Mouse (Mus musculus) R1 (cell line): ENCODE data around the gene Hjurp.
"Not testable (repeated sequence)": the region's sequence is repeated elsewhere in the genome, so short reads cannot be mapped to it uniquely, and the experiment has no call there.

Experiments
- DNase-seq: peaks from one replicate; pipeline ENCODE4 v3.0.0-alpha.2; 2018; ENCODE audit warnings: low read depth, low spot score

Hjurp gene

GRCm38 (mm10) chr1:88238771-88239170 is 38.7 kb downstream of the Hjurp start:
- DNase-seq: no peak

DNA sequence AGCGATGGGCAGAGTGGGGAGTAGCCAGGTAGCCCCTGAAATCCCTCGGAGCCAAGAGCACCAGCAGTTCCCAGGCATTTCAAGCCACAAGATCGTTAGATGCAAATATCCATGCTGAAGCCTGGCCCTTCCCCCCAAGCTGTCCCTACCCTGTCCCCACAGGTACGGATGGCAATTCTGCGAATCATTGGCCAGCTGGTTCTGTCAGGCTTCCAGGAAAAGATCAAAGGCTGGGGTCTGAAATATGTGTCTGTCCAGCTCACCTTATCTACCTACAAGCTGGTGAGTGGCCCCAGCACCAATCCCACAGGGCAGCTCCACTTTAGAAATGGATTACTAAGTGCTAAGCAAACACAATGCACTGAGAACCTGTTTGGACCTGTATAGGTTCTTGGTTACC is 40.1 kb downstream of the Hjurp start:
- no peak for DNase-seq

DNA sequence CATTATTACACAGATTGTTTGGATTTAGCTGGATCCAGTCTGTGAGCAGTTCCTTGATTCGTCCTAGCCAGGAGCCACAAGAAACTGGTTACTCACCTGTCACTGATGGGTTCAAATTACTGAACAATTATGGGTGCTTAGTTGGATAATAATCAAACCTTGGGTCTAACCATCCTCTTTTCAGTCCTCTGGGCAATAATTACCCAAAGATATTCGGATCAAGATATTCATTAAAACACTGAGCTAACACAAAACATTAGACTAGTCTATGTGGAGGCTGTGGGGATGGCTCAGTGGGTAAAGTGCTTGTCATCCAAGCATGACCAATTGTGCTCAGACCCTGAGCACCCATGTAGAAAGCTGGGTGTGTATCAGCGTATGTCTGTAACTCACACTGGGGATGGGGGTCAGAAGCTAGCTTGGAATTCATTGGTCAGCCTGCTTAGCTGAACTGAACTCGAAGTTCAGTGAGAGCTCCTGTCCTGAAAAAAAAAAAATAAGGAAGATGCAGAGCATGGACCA is 41.5 kb downstream of the Hjurp start:
- no peak for DNase-seq

DNA sequence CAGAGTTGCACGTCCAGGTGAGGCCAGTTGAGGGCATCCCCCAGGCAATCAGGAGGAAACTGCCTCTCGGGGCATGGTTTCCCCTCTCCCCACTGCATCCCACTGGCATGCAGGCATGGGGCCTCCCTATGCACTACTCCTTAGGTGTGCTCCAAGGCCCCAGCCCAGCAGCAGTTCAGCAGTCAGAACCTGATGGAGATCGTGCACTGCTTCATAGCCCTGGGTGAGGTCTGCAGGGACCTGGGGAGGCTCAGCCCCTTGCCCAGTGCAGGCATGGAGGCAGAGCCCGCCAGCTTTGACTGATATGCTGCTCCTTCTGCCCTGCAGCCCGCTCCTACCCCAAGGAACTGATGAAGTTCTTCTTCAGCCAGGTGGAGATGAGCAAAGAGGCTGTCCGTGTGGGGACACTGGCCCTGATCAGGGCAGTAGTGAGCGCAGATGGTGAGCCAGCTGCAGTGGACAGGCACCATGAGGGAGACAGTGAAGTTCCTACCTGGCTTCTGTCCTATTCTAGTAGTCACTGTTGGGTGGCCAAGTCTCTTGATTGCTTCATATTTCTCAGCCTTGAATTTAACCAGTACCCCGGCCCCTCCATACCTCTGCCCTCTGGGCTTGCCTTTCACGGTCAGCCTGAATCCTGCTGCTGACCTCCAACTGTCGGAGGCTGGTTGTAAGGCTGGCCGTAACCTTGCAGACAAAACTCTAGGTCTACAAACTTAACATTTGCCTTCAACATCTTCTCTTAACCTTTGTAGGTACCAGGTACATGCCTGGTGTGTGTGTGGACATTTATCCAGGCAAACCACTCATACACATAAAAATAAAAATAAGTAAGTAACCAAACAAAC is 42.2 kb downstream of the Hjurp start:
- no peak for DNase-seq

GRCm38 (mm10) chr1:88234646-88235045 is 42.8 kb downstream of the Hjurp start:
- no peak for DNase-seq

DNA sequence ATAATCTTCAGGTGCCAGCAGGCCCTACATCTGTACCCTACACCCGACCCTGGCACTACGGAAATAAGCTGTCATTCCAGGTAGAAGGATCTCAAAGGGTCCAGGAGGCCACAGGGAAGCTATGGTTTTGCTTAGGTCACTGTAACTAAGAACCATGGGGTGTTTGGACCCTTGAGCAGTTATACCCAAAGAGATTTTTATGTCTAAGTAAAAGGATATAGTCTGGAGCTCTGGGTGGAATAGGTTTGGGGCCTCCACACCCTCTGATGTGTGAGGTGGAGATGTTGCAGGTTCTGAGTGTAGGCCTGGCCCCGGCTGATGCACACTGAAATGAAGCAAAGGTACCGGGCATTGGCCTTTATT is 43.2 kb downstream of the Hjurp start:
- DNase-seq: no peak

DNA sequence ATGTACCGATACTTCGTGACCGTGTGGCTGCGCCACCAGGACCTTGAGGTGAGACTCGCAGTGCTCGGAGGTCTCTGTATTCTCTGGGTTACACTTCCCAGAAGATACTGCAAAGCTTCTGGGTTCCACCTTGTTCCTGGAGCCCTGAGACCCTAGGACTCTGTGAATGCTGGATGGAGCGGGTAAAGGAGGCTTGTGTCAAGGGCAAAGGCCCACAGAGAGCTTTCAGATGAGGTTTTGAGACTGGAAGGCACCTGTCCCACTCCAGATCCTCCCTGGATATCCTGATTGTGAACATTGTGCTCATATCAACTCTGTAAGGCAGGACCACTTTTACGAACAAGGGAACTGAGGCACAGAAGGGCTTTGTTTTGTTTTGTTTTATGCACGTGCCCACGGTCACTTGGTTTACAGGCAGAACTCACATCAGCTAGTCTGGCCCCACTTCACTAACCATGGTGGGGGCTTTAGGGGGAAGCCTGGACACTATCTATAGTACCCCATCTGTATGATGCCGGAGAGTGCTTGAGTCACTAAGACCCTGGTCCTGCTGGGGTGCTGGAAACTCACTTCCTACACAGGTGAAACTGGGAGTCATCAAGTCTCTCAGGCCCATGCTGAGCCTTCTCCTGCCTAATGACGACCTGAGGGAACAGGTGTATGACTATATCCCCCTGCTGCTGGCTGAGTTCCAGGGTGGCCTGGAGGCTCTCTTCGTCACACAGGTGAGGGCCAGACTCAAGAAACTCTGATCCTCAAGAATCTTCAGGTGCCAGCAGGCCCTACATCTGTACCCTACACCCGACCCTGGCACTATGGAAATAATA is 43.8 kb downstream of the Hjurp start:
- no peak for DNase-seq

DNA sequence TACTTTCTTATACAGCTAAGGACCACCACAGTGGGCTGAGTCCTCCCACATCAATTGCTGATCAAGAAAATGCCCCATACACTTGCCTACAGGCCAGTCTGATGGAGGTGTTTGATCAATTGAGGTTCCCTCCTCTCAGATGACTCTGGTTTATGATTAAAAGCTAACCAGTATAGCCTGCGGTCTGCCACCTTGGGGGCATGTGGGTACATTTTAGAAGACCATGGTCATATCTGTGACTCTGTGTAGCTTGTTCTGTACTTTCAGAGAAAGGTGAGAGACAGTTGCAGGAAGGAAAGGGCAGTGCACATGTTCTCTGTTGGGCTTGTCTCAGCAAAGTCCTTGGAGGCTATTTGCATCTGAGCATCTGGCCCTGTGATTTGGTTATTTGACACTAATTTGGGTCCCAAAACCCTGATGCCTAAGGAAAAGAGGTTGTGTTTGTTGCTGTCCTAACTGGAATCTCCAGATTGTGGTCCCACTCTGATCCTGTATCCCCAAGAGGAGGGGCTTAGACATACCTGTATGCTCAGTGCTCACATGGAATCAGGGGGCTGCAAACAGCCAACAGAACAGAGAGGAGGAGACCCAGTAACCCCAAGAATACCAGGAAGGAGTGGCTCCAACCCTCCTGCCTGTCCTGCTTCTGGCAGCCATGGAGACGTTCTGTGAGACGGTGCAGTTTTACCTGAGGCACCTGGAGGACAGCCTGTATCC is 44.6 kb downstream of the Hjurp start:
- no peak for DNase-seq

- DNase-seq: no peak
These were observed 45.5 kb downstream of the Hjurp start for GRCm38 (mm10) chr1:88231803-88232499.

DNA sequence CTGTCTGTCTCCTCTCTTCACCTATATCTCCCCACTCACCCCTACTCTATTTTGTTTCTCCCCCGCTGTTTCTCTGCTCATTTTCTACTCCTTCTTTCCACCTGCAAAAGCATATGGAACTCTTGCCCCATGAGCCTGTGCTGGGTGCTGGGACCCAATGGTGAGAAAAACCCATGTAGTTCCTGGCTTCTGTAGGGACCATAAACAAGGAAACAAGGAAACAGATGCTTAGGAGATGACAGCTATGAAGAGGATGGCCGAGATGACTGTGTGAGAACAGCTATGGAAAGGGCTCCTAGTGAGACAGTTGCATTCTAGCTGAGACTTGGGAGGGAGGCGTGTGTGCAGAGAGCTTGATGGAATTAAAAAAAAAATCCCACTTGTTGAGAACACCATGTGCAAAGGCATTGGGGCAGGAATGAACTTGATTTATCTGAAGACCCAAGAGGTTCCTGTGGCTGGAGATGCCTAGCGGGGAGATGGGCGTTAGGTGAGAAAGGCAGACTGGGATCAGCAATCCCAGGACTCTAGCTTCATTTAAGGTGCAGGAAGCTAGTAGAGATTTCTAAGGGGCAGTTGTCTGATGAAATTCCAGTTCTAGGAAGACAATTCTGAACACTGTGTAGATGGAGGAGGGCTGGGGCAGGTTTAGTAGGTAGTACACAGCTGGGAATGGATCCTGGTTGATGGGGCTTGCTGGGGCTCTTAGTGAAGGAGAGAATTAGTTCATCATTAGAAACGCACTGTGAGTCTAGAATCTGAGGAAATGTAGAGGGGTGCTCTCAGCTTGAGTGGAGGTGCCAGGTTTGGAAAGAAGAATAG is 46.2 kb downstream of the Hjurp start:
- DNase-seq: no peak

DNA sequence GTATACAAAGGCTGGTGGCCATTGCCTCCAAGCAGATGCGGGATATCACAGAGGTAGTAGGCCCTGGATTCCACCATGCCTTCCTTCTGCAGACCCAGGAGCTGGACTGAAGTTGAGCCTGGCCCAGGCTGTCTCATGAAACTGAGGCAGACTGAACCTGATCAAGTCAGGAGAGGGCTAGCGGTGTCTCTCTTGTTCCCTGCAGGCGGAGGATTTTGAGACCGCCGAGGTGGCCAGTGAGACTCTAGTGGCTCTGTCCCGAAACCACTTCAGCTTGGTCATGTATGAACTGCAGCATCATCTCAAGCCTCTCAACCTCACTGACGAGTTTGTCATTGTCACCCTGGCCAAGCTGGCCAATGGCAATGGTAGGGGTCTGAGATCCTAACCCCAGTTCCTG is 47.0 kb downstream of the Hjurp start:
- no peak for DNase-seq

DNA sequence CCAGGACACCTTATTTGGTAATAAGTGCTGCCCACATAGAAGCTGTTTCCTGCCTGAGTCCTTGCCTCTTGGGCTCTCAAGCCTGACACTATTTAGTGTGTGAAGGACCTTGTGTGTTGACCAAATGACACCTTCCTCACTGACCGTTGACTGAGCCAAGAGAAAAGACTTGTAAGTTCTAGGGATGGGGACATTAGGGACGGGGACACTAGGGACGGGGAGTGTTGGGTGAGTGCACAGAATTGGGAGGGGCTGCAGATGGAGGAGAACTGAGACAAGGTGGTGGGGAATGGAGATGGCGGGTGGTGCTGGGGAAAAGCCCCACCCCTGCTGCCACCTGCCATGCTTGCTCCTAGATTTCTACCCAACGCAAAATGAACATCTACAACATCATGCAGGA is 47.4 kb downstream of the Hjurp start:
- DNase-seq: no peak

GRCm38 (mm10) chr1:88229566-88229965 is 47.9 kb downstream of the Hjurp start:
- no peak for DNase-seq

GRCm38 (mm10) chr1:88228121-88228520 is 49.3 kb downstream of the Hjurp start:
- no peak for DNase-seq

DNA sequence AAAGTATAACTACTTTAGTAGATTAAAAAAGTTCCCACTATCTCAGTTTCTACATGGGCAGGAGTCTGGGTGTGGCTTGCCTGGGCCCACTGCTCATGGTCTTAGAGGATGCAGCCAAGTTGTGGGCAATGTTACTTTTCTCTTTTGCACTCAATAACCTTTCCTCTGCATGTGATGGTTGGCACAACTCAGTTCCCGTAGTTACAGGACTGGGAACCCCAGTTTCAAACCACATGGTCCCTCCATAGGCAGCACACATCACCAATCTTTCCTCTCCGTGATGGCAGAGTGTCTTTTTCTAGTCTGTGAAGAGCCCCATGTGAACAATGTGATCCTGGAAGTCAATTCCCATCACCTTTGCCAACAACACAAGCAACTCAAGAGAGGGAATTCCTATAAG is 50.0 kb downstream of the Hjurp start:
- DNase-seq: no peak

DNA sequence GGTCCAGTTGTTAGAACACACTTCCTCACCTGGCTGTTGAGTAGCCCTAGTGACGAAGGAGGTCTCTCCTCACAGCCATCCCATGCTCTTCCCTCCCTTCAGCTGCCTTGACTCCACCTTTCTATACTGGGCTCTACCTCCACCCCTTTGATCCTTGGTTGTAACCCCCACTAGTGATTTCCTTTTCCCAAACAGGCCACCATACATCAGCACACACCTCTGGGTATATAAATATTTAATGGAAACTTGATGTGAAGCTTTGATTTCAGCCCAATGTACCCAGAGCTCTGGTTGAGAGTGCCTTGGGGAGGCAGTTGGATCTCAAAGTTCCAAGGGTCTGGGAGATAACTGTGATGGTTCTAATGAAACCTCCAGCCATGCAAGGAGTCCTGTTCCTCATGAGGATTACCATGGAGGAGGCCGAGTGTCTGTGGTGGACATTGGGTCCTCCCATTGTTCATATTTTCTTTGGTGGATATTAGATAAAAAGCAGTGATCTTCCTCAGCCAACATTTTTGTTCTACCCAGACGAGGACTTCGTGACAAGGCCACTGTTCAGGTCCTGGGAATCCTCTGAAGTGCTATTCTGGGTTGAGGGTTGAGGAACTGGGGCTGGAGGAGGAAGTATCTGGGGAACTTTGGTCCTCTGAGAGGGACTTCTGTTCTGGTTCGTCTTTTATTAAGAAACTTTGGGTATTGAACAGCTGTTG is 50.6 kb downstream of the Hjurp start, which contains the start of gene Mroh2a:
Gene Mroh2a (plus strand): TSS at position 317 of the 710 bp plus-strand sequence.
- DNase-seq: no peak

GRCm38 (mm10) chr1:88225741-88226140 is 51.7 kb downstream of the Hjurp start:
- no peak for DNase-seq

- not testable (repeated sequence) for DNase-seq
These were observed 52.1 kb downstream of the Hjurp start for GRCm38 (mm10) chr1:88225301-88225700.

DNA sequence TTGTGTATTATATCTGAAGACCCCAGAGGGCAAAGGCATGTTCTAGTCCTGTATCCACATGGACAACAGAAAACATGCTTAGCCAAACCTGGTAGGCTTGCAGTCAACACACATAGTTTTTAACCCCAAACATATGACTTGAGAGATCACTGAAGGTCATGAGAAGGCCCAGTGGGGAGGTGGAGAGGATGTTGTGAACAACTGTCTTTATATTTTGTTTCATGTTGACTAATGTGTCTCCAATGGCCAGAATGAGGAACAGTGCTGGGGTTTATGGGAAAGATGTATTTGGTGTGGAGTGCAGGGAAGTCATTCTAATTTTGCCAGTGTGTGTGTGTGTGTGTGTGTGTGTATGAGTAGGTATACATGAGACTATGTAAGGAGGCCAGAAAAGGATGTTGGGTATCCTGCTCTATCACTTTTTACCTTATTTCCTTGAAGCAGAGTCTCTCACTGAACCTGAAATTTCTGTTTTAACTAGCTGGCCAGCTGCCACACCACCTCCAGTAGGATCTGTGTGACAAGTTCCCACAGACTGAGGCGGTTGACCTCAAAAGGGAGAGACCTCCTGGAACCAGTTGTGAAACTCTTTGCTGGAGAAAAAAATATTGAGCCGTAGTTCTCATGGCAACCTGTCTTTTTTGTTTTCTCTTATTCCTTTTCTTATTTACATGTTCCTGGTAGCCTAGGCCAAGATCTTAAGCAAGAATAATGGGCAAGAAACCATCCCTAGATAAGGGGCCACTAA is 53.2 kb downstream of the Hjurp start:
- no peak for DNase-seq
